Mouse (Mus musculus) frontal cortex, postnatal 36 days (tissue): ENCODE data around the gene Lif.

Experiments
- DNase-seq, 2 experiments: peaks; one replicate each; pipeline ENCODE4 v3.0.0; 2022; ENCODE audit warnings: low spot score in 2 of 2

Gene Lif

DNA sequence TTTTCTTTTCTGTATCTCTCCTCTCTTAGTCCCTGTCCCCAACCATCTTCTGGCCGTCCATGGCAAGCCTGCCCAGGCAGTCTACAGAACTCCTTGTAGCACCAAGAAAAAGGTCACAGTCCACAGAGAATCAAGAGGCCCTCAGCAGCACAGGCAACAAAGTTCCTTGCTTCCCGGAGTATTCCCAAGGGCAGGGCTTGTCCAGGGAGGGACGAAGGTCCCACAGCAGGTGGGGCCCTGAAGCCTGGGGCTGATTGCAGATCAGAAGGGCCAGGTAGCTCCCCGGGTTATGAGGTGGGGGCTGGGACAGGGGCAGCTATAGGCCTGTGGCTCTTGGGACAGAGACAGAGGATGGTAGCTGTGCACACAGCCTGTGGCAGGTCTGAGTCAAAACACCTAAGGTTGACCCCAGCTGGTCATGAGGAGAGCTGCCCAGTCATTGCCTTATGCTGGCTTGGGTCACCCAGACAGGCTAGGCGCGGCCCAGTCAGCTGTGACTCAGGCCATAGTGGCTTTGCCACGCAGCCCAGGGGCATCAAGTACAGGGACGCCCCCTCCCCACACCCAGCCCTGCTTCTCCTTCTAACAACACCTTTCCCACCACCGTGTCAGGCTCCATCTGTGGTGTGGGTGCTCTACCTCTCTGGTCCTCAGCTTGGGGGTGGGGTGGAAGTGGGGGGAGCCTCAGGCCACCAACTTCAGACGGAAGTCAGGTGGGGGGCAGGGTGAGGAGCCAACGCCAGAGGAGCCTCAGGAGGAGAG lies at the start of gene Lif:
Lif (plus strand) TSS at position 712 of the 762 bp plus-strand sequence.
- DNase-seq, result no peak

DNA sequence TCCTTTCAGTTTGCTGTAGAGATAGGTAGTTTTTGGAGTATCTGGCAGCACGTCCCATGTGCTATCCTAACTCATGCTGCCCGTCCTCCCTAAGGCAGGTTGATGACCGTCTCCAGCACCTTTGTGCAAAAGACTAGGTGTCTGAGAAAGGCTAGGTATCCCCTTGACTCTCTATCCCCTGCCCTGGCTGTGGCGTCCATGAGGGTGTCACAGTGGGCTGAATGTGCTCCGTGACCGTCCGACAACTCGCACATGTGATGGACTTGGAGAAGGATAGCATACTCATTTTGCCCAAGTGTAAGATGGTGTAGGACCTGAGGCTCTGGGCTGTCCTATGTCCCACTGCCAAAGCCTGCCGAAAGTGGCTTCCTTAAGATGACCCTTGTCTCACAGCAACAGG lies 49.7 kb upstream of the Lif start:
- DNase-seq, result no peak

DNA sequence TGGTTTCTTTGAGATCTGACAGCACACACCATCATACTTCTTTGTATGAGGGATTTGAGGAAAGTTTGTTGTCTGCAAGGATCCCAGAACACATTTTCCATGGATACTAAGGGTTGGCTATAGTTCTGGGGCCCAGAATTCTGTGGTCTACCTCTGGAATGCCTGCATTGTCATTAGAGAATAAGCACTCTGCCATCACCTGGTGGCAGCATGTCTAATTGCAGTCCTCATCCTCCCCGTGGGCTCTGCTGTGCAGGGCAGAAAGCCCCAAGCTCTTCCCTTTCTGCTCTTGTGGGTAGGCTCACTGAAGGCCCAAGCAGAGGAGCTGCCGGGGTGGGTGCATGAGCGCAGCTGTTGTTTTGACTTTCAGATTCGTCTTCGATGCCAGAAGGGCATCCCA lies 47.8 kb upstream of the Lif start:
- DNase-seq, result no peak

GRCm38 (mm10) chr11:4210786-4211185 lies 46.6 kb upstream of the Lif start:
- DNase-seq, result no peak

GRCm38 (mm10) chr11:4213107-4213506 lies 44.2 kb upstream of the Lif start:
- DNase-seq, result no peak

DNA sequence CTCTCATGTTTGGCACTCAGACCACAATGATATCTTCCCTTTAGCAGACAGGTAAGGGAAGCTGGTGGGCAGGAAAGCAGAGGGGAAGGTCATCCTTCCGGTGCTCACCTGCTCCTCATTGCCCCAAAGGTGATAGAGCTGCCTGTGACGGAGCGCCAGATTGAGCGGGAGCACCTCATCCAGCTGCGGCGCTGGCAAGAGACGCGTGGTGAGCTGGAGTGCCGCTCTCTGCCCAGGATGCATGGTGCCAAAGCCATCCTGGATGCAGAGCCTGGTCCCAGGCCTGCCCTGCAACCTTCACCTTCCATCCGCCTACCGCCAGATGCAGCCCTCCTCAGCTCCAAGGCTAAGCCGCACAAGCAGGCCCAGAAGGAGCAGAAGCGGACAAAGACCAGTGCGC lies 42.8 kb upstream of the Lif start:
- DNase-seq, result no peak

- DNase-seq, result no peak
These were observed 42.3 kb upstream of the Lif start for GRCm38 (mm10) chr11:4215061-4215460.

GRCm38 (mm10) chr11:4216248-4217000 lies 40.9 kb upstream of the Lif start:
- no peak for DNase-seq

GRCm38 (mm10) chr11:4217914-4218629 lies 39.3 kb upstream of the Lif start, which contains the start of gene Castor1:
Gene Castor1, plus strand, starts transcription at chr11:4218225.
- peak; percentile 48 to 58 for DNase-seq

DNA sequence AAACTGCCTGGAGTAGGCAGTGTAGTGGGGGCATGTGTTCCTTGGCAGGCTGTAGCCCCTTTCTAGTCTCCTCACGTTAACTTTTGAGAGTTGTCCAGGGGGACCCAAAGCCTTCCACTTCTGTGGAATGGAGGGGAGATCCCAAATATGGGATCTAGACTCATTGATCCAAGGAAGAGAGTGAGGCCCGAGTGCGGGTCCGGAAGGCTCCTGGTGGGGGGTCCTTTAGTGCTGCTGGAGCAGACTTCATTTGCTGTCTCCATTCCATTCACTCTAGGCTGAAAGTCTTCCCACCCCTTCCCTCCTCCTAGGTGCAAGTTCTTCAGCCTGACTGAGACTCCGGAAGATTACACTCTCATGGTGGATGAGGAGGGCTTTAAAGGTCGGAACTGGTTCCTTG lies 38.7 kb upstream of the Lif start:
- DNase-seq, result no peak

- DNase-seq, result peak; percentile 71 to 85
These were observed 38.0 kb upstream of the Lif start for GRCm38 (mm10) chr11:4219317-4219751.

DNA sequence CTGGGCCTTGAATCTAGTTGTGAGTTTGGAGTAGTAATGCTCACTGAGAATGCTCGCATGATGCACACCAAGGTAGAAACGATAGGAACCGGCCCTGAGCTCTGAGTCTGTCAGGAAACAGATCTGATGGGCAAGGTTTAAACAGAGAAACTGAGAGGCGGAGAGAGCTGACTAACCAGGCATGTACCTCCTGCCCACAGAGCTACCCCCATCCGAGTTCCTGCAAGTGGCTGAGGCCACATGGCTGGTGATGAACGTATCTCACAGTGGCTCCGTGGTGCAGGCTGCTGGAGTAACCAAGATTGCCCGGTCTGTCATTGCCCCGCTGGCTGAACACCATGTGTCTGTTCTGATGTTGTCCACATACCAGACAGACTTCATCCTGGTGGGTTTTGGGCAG lies 37.4 kb upstream of the Lif start:
- peak in 1 of 2 experiments; percentile 15 for DNase-seq

GRCm38 (mm10) chr11:4220443-4221400 lies 36.6 kb upstream of the Lif start:
- peak; percentile 69 to 73 for DNase-seq

GRCm38 (mm10) chr11:4222046-4222950 lies 35.1 kb upstream of the Lif start:
- no peak for DNase-seq

DNA sequence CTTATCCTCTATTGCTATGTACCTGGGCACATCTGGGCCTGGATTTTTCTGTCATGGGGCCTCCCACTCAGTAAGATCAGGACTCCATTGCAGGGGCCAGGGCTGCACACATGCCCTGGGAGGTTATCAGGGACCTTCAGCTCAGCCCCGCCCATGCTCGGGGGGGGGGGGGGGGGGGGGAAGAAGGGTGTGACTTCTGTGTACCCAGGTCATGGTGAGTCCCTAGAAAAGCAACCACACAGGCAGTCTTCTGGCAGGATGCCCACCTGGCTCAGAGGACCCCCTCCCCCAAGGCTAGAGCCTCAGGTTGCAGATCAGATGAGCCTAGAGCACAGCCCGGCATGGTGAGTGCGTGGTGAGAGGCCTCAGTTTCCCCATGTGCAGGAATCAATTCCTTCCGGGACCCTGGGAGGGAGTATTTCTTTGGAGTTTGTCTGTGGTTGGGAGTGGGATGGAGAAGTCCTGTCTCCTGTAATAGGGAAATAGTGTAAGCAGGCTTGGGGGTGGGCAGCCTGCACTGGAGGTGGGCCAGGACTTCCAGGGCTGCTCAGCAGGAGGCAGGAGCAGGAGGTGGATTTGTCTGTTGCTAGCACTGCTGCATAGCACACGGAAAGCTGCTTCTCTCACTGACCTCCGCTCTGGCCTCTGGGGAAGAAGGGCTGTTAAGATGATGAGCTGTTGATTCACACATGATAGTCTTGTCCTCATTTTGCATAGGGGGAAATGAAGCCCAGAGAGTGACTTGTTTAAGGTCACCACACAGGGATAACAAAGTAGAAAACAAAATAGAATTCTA lies 33.8 kb upstream of the Lif start:
- DNase-seq, result no peak

DNA sequence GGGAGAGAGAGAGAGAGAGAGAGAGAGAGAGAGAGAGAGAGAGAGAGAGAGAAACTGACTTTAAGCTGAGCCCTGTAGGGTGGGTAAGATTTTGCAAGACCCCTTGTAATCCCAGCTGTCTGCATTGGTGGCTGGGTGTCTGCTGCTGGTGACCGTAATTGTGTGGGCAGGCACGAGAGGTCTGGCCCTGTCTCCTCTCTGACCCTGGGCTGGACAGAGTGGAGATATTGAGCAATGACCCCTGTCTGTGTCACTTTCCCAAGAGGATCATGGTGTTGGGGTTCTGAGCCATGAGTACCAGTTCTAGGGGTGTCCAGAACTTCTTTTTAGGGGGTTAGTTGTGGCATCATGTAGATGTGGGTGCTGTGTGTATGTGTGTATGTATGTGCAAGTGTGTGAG lies 33.1 kb upstream of the Lif start:
- no peak for DNase-seq

DNA sequence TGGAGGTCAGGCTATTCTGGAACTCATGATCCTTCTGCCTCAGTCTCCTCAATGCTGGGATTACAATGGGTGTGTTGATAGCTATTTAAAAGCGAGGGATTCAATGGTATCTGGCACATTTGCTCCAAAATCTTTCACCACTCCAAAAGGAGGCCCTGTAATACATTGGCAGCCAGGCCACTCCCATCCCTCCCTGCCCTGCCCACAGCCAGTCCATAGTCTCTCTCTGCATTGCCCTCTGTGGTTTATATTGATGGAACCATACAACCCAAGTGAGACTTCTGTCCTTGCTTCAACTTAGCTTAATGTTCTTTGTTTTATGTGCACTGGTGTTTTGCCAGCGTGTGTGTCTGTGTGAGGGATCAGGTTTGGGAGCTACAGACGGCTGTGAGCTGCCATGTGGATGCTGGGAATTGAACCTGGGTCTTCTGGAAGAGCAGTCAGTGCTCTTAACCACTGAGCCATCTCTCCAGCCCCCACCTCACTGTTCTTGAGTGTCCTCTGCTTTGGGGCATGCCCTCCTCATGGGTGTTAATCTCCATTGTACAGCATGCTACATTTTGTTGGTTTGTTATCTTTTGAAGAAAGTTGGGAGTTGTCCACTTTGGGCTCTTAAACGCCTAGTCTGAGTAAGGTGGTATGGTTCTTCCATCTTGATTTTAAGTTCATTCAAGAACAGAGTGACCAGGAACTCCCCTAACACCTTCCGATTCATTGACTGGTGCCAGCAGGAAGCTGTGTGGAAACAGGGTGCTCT lies 30.6 kb upstream of the Lif start:
- no peak for DNase-seq

GRCm38 (mm10) chr11:4228463-4228862 lies 28.9 kb upstream of the Lif start:
- no peak for DNase-seq

DNA sequence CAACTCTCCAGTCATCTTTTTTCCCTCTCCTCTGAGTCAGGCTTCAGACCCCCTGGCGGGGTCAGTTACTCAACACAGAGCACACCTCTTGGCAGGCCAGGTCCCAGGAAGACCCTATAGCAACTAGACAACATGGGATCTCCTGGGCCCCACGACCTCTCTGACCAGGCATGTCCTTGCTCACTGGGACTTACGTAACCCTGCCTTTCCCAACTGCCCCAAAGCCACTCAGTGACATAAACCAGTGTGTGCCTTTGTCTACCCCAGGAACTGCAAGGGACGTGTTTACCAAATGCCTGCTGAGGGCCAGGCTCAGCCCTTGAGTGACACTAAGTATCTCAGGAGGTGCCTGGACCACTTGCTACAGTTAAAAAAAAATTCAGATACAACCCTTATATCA lies 27.5 kb upstream of the Lif start:
- no peak for DNase-seq
